Mouse (Mus musculus): Measurements from ENCODE around the gene Glb1. TPM values are rescaled to one million over a fixed set of nuclear protein-coding genes. Genes with fewer than 3 reads are reported as not detected.

The Glb1 gene
- polyA plus RNA-seq, 1 experiment = 22.2 TPM

DNA sequence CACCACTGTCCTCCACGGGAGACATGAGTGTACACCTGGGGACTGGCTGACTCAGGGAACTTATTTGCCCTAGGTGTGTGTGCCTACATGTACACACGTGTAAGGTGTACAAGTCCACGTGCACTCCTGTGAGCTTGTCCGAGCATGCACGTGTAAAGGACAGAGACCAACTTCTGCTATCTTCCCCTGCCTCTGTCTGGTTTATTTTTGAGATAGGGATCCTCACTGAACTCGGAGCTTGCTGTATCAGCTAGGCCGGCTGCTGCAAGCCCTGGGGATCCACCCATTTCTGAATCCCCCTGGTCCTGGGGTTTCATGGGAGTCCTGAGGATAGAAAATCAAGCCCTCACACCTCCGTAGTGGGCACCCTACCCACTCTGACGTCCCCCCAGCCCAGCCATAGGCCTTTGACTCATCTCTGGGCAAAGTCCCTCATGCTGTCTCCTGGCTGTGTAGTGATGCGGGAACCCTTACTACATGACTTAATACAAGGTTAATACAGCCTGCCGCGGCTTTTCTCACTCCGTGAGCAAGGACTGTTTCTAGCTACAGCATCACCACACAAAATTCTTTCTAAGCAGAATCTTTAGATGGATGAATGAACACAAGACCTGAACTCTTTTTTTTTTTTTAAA, 48.4 kb downstream of the Glb1 start:
- no peak overlapping the region for H3K27ac ChIP-seq (ENCODE audit: insufficient read depth, low read length)
- 93% methylated on average over 13 of the region's 13 CpGs for WGBS
- H3K4me1 ChIP-seq (ENCODE audit: control insufficient read depth, insufficient read depth, low read length) = no peaks in the 10 kb centered on the region
- H3K4me3 ChIP-seq (replicated peaks; ENCODE audit: insufficient read depth, low read depth, low read length) = no peak overlapping the region
- no peaks in the 10 kb centered on the region for H3K27me3 ChIP-seq (ENCODE audit: control insufficient read depth, insufficient read depth, low read length)
- TF ChIP-seq POLR2A (IDR thresholded peaks at IDR 0.05; ENCODE audit: borderline replicate concordance, insufficient read depth, low read length) (no peak), CTCF (IDR thresholded peaks at IDR 0.05; ENCODE audit: borderline replicate concordance, insufficient read depth, low read depth, low read length) (no peak)
- no peak for DNase-seq

DNA sequence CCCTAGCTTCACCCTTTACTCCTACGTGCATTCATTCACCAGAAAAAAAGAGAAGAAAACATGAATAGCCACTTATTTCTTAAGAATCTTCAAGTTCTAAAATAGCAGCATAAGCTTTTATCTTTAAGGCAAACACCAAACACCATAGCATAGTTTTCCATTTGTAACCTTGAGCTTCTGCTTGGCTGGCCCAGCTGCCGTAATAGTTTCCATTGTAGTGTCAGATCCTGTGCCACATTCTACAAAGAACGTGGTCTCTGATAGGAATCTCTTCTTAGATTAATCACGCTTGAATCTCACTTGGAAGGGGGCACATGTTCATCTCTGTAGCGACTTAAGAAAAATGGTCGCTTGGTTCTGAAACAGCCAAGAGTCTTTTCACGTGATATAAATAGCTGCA, 50.7 kb downstream of the Glb1 start:
- Histone ChIP-seq H3K4me3 (replicated peaks; ENCODE audit: insufficient read depth, low read depth, low read length) (no peak overlapping the region), H3K4me1 (ENCODE audit: control insufficient read depth, insufficient read depth, low read length) (no peaks in the 10 kb centered on the region), H3K27me3 (ENCODE audit: control insufficient read depth, insufficient read depth, low read length) (no peaks in the 10 kb centered on the region), H3K27ac (ENCODE audit: insufficient read depth, low read length) (no peak overlapping the region)
- 83% methylated on average over 7 of the region's 7 CpGs for WGBS
- no peak for DNase-seq
- no peak for TF ChIP-seq POLR2A (IDR thresholded peaks at IDR 0.05; ENCODE audit: borderline replicate concordance, insufficient read depth, low read length)

DNA sequence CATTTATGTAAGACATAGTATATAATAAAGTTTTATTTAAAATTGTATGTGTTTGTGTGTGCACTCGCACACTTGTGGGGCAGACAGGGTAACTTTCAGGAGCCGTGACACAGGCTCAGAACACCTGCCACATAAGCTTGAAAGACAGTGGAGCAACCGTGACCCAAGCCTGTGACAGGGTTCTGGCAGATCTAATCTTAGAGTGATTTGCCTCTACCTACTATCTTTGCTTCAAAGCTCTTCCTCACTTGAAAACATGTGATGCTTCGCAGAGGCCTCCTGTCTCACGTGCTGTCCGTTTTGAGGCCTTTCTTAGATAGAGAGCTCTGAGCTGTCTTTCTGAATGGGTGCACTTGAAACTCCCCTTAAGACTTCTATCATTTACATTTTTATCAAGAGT, 51.5 kb downstream of the Glb1 start:
- WGBS = 93% methylated on average over 6 of the region's 6 CpGs
- no peak for TF ChIP-seq CTCF (IDR thresholded peaks at IDR 0.05; ENCODE audit: borderline replicate concordance, insufficient read depth, low read depth, low read length)
- TF ChIP-seq POLR2A (IDR thresholded peaks at IDR 0.05; ENCODE audit: borderline replicate concordance, insufficient read depth, low read length) = no peak
- no peak for DNase-seq
- Histone ChIP-seq H3K27ac (ENCODE audit: insufficient read depth, low read length) (no peak overlapping the region), H3K4me1 (ENCODE audit: control insufficient read depth, insufficient read depth, low read length) (no peaks in the 10 kb centered on the region), H3K4me3 (replicated peaks; ENCODE audit: insufficient read depth, low read depth, low read length) (no peak overlapping the region), H3K27me3 (ENCODE audit: control insufficient read depth, insufficient read depth, low read length) (no peaks in the 10 kb centered on the region)

DNA sequence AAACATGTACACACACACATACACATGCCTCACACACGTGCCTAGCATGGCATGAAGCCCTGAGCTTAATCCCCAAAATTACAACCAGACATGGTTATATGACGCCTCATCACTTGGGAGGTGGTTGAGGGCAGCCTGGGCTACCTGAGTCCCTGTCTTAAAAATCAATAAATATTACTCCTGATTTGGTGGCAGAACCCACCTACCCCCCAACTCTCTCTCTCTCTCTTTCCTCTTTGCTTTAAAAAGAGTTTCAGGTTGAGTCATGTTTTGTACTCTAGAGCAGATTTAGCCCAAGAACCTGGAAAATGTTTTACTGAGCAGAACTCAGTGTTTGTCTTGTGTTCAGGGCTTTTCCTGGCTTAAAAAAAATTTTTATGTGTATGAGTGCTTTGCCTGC, 54.5 kb downstream of the Glb1 start:
- 78% methylated on average over 2 of the region's 2 CpGs for WGBS
- TF ChIP-seq CTCF (IDR thresholded peaks at IDR 0.05; ENCODE audit: borderline replicate concordance, insufficient read depth, low read depth, low read length) (no peak), POLR2A (IDR thresholded peaks at IDR 0.05; ENCODE audit: borderline replicate concordance, insufficient read depth, low read length) (no peak)
- H3K4me1 ChIP-seq (ENCODE audit: control insufficient read depth, insufficient read depth, low read length) = no peaks in the 10 kb centered on the region
- DNase-seq = no peak
- no peaks in the 10 kb centered on the region for H3K27me3 ChIP-seq (ENCODE audit: control insufficient read depth, insufficient read depth, low read length)
- no peak overlapping the region for H3K27ac ChIP-seq (ENCODE audit: insufficient read depth, low read length)
- H3K4me3 ChIP-seq (replicated peaks; ENCODE audit: insufficient read depth, low read depth, low read length) = no peak overlapping the region

DNA sequence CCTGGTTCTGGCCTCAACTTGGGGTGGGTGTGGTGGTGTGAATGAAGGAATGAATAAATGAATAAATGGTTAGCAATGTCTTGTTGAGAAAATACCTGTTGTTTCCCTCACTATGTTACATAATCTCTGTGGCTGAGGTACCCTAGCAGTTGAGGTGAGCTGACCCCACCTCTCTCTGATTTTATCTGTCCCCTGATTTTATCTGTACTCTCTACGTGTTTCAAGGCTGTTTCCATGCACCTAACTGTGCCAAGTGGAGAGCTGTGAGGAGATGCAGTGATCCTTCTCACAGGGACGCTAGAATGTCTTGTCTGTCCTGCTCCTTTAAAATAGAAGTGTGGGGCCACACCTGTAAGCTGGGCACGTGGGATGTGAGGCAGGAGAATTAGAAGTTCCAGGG, 57.6 kb downstream of the Glb1 start:
- DNase-seq = no peak
- WGBS = 85% methylated on average over 3 of the region's 3 CpGs
- H3K27ac ChIP-seq (ENCODE audit: insufficient read depth, low read length) = no peak overlapping the region
- no peaks in the 10 kb centered on the region for H3K27me3 ChIP-seq (ENCODE audit: control insufficient read depth, insufficient read depth, low read length)
- H3K4me3 ChIP-seq (replicated peaks; ENCODE audit: insufficient read depth, low read depth, low read length) = no peak overlapping the region
- no peaks in the 10 kb centered on the region for H3K4me1 ChIP-seq (ENCODE audit: control insufficient read depth, insufficient read depth, low read length)
- TF ChIP-seq CTCF (IDR thresholded peaks at IDR 0.05; ENCODE audit: borderline replicate concordance, insufficient read depth, low read depth, low read length) = no peak
- TF ChIP-seq POLR2A (IDR thresholded peaks at IDR 0.05; ENCODE audit: borderline replicate concordance, insufficient read depth, low read length) = no peak

DNA sequence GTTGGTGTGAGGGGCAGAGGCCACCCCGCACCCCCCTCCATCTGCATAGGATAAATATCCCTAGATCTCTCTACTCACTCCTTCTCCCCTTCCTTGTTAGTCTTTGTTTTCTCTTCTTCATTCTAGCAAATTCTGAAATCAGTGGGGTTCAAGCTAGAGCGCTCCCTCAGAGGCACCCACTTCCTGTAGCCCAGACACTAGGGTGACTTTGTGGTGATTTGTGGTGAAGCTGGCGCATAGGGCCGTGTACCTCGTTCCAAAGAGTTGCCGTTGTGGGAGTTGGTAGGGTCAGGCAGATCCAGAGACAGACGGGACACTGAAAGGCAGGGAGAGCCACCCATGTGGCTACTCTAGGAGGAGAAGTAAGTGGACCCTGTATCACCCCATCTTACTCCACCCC, 61.7 kb downstream of the Glb1 start:
- TF ChIP-seq CTCF (IDR thresholded peaks at IDR 0.05; ENCODE audit: borderline replicate concordance, insufficient read depth, low read depth, low read length) = no peak
- no peak for TF ChIP-seq POLR2A (IDR thresholded peaks at IDR 0.05; ENCODE audit: borderline replicate concordance, insufficient read depth, low read length)
- no peaks in the 10 kb centered on the region for H3K27me3 ChIP-seq (ENCODE audit: control insufficient read depth, insufficient read depth, low read length)
- WGBS = 92% methylated on average over 7 of the region's 7 CpGs
- no peak overlapping the region for H3K27ac ChIP-seq (ENCODE audit: insufficient read depth, low read length)
- no peak overlapping the region for H3K4me3 ChIP-seq (replicated peaks; ENCODE audit: insufficient read depth, low read depth, low read length)
- H3K4me1 ChIP-seq (ENCODE audit: control insufficient read depth, insufficient read depth, low read length) = no peaks in the 10 kb centered on the region
- no peak for DNase-seq

DNA sequence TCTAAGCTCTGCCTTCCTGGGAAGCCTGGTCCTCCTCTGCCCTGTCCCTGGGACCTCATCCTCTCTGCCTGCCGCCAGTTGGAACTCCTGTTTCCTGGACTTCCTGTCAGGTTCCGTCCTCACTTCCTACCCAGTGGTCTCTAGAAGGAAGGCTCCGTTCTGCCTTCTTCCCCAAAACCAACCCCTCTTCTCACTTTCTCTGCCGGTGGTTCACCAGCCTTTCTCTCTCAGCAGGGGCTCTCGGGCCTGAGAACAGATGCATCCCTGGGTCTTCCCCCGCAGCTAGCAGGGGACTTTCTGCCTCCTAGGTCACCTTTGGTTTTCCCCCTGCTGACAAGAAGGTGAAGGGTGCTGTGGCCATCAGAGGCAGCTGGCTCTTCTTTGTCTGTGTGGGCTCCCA, 64.6 kb downstream of the Glb1 start:
- TF ChIP-seq CTCF (IDR thresholded peaks at IDR 0.05; ENCODE audit: borderline replicate concordance, insufficient read depth, low read depth, low read length) (no peak), POLR2A (IDR thresholded peaks at IDR 0.05; ENCODE audit: borderline replicate concordance, insufficient read depth, low read length) (no peak)
- DNase-seq = no peak
- no peaks in the 10 kb centered on the region for H3K4me1 ChIP-seq (ENCODE audit: control insufficient read depth, insufficient read depth, low read length)
- no peak overlapping the region for H3K27ac ChIP-seq (ENCODE audit: insufficient read depth, low read length)
- no peak overlapping the region for H3K4me3 ChIP-seq (replicated peaks; ENCODE audit: insufficient read depth, low read depth, low read length)
- H3K27me3 ChIP-seq (ENCODE audit: control insufficient read depth, insufficient read depth, low read length) = no peaks in the 10 kb centered on the region
- 70% methylated on average over 6 of the region's 6 CpGs for WGBS

DNA sequence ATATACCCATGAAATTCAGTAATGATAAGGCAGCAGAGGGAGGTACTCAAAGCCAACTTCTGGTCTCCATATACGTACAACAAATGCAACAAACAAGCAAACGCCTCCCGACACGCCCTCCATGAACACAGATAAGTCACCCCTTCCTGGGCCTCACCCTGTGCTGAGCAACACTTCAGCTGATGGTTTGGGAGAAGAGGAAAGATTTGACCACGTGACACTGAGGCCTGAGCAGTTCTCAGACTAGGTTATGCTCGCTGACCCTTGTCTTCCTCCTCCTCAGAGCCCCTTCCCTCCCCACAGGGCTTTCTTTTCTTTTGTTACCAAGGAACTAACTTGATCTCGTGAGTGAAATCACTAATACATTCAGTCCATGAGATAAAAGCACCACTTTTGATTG, 66.0 kb downstream of the Glb1 start:
- H3K4me1 ChIP-seq (ENCODE audit: control insufficient read depth, insufficient read depth, low read length) = no peaks in the 10 kb centered on the region
- DNase-seq = no peak
- WGBS = 53% methylated on average over 7 of the region's 7 CpGs
- H3K27me3 ChIP-seq (ENCODE audit: control insufficient read depth, insufficient read depth, low read length) = no peaks in the 10 kb centered on the region
- no peak overlapping the region for H3K4me3 ChIP-seq (replicated peaks; ENCODE audit: insufficient read depth, low read depth, low read length)
- no peak for TF ChIP-seq CTCF (IDR thresholded peaks at IDR 0.05; ENCODE audit: borderline replicate concordance, insufficient read depth, low read depth, low read length)
- no peak for TF ChIP-seq POLR2A (IDR thresholded peaks at IDR 0.05; ENCODE audit: borderline replicate concordance, insufficient read depth, low read length)
- H3K27ac ChIP-seq (ENCODE audit: insufficient read depth, low read length) = no peak overlapping the region
